Mouse (Mus musculus): ENCODE results near the gene Isoc2a.

GRCm38 (mm10) chr7:4936832-4937231, 59.9 kb downstream of the Isoc2a start:
- TF ChIP-seq CTCF (IDR thresholded peaks at IDR 0.05; ENCODE audit: low read depth) (no peak), EP300 (IDR thresholded peaks at IDR 0.05; ENCODE audit: low read depth) (no peak)
